Mouse (Mus musculus) hindbrain, embryonic 15.5 days (tissue): Measurements from ENCODE around the gene Ppp3ca. TPM values are rescaled to one million over a fixed set of nuclear protein-coding genes. Genes with fewer than 3 reads are reported as not detected.
"Not testable (repeated sequence)": the region's sequence is repeated elsewhere in the genome, so short reads cannot be mapped to it uniquely, and the experiment has no call there.

Source experiments
- ATAC-seq: fragments of 200-750 bp; cut with Nextera tagmentation; 2 replicates; pipeline ENCODE4 v1.8.0; 2017; ENCODE audit warnings: low read depth, moderate number of reproducible peaks, moderate TSS enrichment; ENCODE audit not compliant: low FRiP score
- H3K27ac ChIP-seq: fragments of 300-500 bp; sonication (generic); replicated peaks from 2 replicates; pipeline ENCODE4 v1.5.1; 2015; ENCODE audit warnings: mild to moderate bottlenecking, inconsistent platforms
- H3K27me3 ChIP-seq: fragments of 300-500 bp; sonication (generic); 2 replicates; pipeline ENCODE4 v1.6.1; 2015; ENCODE audit warnings: control low read depth, inconsistent platforms
- H3K36me3 ChIP-seq: fragments of 300-500 bp; sonication (generic); 2 replicates; pipeline ENCODE4 v1.6.1; 2015; ENCODE audit warnings: control low read depth, inconsistent platforms
- H3K4me1 ChIP-seq: fragments of 300-500 bp; sonication (generic); replicated peaks from 2 replicates; pipeline ENCODE4 v1.6.1; 2015; ENCODE audit warnings: control low read depth, inconsistent platforms
- H3K4me2 ChIP-seq: fragments of 300-500 bp; sonication (generic); 2 replicates; pipeline ENCODE4 v1.6.1; 2015; ENCODE audit warnings: moderate library complexity, mild to moderate bottlenecking, inconsistent platforms
- H3K4me3 ChIP-seq: fragments of 300-500 bp; sonication (generic); 2 replicates; pipeline ENCODE4 v1.5.1; 2015; ENCODE audit warnings: mild to moderate bottlenecking, inconsistent platforms
- H3K9ac ChIP-seq: fragments of 300-500 bp; sonication (generic); 2 replicates; pipeline ENCODE4 v1.6.1; 2015; ENCODE audit warnings: inconsistent platforms
- H3K9me3 ChIP-seq: fragments of 300-500 bp; sonication (generic); 2 replicates; pipeline ENCODE4 v1.6.1; 2016; ENCODE audit warnings: control low read depth, inconsistent platforms
- WGBS: fragments of 180-500 bp; shearing (Covaris S2); methylation state at CpG from one replicate; pipeline ENCODE4 v1.1.7; 2015; 5-methylcytosine and 5-hydroxymethylcytosine counted together
- polyA plus RNA-seq: library from polyadenylated mRNA; unstranded; fragments of >200 nt; fragmentation: Nextera tagmentation; extraction: Ambion mirVana; gene quantifications from 2 replicates; pipeline ENCODE4 v1.2.1, GENCODE M21; 2015

The Ppp3ca gene
- polyA plus RNA-seq, 1 experiment from 2014 or later: 180 TPM

DNA sequence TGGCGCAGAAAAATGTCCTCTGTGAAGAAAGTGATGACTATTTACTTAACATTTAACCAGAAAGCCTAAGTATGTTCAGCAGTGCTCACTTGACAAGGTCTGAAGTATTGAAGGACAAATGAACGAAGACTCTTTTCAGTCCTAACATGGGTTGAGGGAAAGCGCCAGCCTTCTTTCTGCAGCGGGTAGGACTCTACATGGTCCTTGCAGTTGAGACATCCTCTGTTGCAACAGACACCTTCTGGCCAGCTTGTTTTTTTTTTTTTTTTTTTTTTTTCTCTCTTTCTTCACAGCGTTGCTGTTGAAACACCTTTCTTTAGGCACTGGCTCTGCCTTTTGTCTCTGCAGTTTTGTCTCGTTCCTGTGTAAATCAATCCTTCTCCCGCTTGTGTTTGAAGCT, 22.1 kb downstream of the Ppp3ca start:
- H3K4me1 ChIP-seq: peaks cover 17% of the 10 kb centered on the region
- no peak overlapping the region for H3K9ac ChIP-seq
- ATAC-seq: no peak
- H3K27ac ChIP-seq: no peak overlapping the region
- H3K27me3 ChIP-seq: no peaks in the 10 kb centered on the region
- no peaks in the 10 kb centered on the region for H3K36me3 ChIP-seq
- WGBS: 84% methylated on average over 7 of the region's 7 CpGs
- H3K4me3 ChIP-seq: no peak overlapping the region
- no peaks in the 10 kb centered on the region for H3K9me3 ChIP-seq
- H3K4me2 ChIP-seq: no peak overlapping the region

DNA sequence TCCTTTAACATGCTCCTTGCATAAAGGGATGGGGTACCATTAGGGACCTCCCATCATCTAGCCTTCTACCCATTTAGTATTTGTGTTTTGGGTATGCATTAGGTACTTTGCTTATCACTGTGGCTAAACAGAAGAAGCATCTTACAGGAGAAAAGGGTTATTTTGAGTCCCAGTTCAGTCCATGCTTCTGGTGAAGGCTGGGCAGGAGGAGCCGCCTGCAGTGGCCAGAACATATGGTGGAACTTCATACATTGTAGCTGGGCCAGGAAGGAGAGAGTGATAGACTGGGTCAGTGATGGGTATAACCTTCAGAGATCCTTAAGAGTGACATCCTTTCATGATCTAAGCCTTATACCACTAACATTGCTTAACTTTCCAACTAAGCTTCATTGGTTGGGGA, 23.6 kb downstream of the Ppp3ca start:
- peaks cover 12% of the 10 kb centered on the region; the same call in 1 of the 2 replicates for H3K4me1 ChIP-seq
- H3K36me3 ChIP-seq: no peaks in the 10 kb centered on the region
- H3K27me3 ChIP-seq: no peaks in the 10 kb centered on the region
- H3K27ac ChIP-seq: no peak overlapping the region
- H3K9me3 ChIP-seq: no peaks in the 10 kb centered on the region
- H3K9ac ChIP-seq: no peak overlapping the region
- no peak overlapping the region for H3K4me3 ChIP-seq
- WGBS: 100% methylated on average over 1 of the region's 1 CpGs
- ATAC-seq: no peak
- H3K4me2 ChIP-seq: no peak overlapping the region

DNA sequence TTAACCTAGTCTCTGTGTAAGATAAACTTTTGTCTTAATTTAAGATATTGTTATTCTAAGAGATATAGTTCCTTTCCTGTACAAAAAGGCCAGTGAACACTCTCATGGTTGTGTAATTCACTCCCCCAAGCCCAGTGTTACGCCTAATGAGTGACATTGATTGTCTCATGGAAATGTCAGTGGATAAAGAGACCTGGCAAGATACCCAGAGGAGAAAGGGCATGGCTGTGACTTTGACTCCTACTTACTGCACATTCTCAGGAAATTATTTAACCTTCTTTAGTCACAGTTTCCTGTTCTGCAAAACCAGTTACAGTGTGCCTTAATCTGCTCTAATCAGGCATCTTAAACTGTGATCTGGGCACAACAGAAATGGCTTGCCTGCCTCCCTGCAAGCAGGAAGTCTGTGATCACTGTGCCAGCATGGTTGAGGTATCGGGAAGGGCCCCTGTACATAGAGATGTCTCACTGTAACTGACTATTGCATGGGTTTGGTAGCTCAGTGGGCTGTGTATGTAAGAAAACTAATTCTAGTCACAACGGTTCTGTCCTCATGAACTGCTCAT, 27.8 kb downstream of the Ppp3ca start:
- H3K27me3 ChIP-seq: no peaks in the 10 kb centered on the region
- no peak overlapping the region for H3K27ac ChIP-seq
- H3K4me3 ChIP-seq: no peak overlapping the region
- H3K4me1 ChIP-seq: peaks cover 7% of the 10 kb centered on the region; the same call in 1 of the 2 replicates
- H3K9me3 ChIP-seq: no peaks in the 10 kb centered on the region
- 76% methylated on average over 3 of the region's 3 CpGs for WGBS
- H3K9ac ChIP-seq: no peak overlapping the region
- H3K4me2 ChIP-seq: no peak overlapping the region
- no peak for ATAC-seq
- H3K36me3 ChIP-seq: no peaks in the 10 kb centered on the region

DNA sequence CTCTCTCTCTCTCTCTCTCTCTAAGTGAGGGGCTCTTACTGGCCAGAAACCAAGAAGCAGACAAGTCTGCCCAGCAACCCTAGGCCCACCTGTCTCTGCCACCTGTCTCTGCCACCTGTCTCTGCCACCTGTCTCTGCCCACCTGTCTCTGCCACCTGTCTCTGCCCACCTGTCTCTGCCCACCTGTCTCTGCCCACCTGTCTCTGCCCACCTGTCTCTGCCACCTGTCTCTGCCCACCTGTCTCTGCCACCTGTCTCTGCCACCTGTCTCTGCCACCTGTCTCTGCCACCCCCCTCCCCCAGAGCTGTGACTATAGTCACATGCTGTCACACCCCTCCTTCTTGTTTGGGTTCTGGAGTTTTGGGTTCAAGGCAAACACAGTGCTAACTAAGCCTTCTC, 29.8 kb downstream of the Ppp3ca start:
- peaks cover 10% of the 10 kb centered on the region for H3K4me1 ChIP-seq
- H3K9ac ChIP-seq, H3K4me2 ChIP-seq, H3K27ac ChIP-seq, H3K27me3 ChIP-seq, H3K36me3 ChIP-seq, ATAC-seq, H3K4me3 ChIP-seq, H3K9me3 ChIP-seq: not testable (repeated sequence)

DNA sequence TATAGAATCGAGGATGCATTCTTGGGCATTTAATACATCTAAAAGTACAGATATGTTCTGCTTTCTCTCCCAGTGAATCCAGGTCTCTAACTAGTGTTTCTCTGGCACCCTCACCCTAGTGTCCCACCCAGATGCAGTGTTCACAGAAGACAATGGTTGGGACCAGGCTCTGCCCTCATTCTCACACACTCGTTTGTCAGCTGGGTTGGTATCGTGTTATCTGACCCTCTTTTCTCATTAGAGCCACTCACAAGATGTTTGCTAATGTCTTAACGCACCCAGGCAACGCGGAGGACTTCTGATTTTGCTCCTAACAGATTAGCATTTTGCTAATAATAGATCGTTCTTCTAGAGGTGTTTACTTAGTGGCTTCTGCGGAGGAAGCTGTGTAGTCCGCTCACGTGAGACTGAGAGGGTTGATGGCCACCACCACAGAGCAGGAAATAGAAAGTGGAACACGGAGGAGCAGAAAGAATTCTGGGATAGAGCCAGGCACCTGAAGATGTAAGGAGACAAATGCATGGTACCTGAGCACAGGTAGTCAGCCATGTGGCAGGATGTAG, 30.6 kb downstream of the Ppp3ca start:
- no peaks in the 10 kb centered on the region for H3K36me3 ChIP-seq
- H3K9me3 ChIP-seq: no peaks in the 10 kb centered on the region
- H3K4me2 ChIP-seq: no peak overlapping the region
- H3K27me3 ChIP-seq: no peaks in the 10 kb centered on the region
- no peak for ATAC-seq
- H3K4me1 ChIP-seq: peaks cover 14% of the 10 kb centered on the region
- no peak overlapping the region for H3K27ac ChIP-seq
- 77% methylated on average over 11 of the region's 11 CpGs for WGBS
- H3K9ac ChIP-seq: no peak overlapping the region
- no peak overlapping the region for H3K4me3 ChIP-seq

DNA sequence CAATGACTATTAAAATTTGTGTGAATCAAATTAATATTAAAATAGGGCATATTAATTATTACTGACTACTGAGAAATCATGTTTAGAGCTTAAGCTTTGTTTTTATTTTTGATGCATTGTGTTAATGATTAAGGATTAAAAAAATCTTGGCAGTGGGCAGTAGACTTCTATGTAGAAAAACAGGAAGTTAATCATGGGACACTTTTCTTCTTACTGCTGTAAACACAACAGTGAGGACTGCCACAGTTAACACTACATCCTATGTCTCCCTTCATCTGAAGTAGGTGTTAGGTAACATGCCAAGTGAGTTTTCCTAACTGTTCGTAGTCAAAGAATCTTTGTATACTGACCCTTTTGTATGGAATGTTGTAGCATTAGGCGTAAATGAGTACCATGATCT, 32.9 kb downstream of the Ppp3ca start:
- ATAC-seq: no peak
- Histone ChIP-seq H3K36me3 (no peaks in the 10 kb centered on the region), H3K9me3 (no peaks in the 10 kb centered on the region), H3K4me3 (no peak overlapping the region), H3K9ac (no peak overlapping the region), H3K27me3 (no peaks in the 10 kb centered on the region), H3K4me2 (no peak overlapping the region), H3K27ac (no peak overlapping the region), H3K4me1 (peaks cover 20% of the 10 kb centered on the region; the same call in 1 of the 2 replicates)
- WGBS: 86% methylated on average over 2 of the region's 2 CpGs

DNA sequence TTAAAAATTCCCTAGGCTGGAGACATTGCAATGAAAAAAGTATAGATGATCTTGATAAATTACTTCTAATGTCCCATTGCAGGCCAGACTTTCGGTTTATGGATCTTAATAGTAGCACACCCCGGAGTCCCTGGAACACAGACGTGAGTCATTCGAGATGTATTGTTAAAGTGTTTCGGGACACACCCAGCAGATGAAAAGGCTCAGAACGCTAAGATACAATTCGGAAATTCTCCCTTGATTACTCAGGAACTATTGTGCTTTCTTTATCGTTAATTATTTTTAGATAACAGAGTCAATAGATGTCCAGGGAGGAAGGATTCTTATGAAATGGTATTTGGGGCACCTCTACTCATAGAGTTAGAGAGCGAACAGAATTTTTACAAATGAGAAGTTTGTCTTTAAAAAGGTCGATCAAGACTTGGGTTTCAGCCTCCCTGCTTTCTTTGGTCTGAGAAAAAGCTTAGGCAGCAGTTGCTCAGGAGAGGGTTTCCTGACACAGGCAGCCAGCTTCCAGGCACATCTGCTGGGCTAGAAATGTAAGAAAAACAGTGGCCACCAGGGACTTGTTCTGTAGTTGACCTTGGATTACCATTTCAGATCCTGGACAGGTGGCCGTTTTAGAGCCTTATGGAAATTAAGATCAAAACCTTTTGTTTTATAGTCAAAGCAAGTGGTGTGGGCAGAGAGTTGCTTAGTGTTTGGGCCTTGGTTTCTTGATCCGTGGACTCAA, 34.8 kb downstream of the Ppp3ca start:
- no peak for ATAC-seq
- Histone ChIP-seq H3K27ac (no peak overlapping the region), H3K36me3 (no peaks in the 10 kb centered on the region), H3K4me3 (no peak overlapping the region), H3K9me3 (no peaks in the 10 kb centered on the region), H3K4me2 (no peak overlapping the region), H3K9ac (no peak overlapping the region), H3K27me3 (no peaks in the 10 kb centered on the region), H3K4me1 (peaks cover 20% of the 10 kb centered on the region; the same call in 1 of the 2 replicates)
- 73% methylated on average over 12 of the region's 12 CpGs for WGBS

DNA sequence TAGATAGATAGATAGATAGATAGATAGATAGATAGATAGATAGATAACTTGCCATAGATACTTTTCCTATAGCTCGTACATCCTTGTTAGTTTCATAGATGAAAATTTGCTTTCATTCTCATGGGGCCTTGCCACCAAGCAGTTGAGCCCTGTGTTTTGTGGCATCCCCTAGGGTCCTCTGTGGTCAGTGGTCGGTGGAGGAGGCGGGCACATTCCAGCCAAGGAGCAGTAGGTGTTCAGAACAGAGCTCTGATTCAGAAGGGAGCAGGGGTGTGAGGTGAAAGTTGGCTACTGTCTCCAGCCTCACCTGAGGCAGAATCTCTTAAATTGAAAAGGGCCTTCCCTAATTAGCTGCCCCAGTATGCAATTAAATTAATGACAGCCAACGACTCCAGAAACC, 36.1 kb downstream of the Ppp3ca start:
- peaks cover 17% of the 10 kb centered on the region; the same call in 1 of the 2 replicates for H3K4me1 ChIP-seq
- H3K27me3 ChIP-seq: no peaks in the 10 kb centered on the region
- H3K9ac ChIP-seq: no peak overlapping the region
- no peaks in the 10 kb centered on the region for H3K36me3 ChIP-seq
- 80% methylated on average over 4 of the region's 4 CpGs for WGBS
- H3K9me3 ChIP-seq: no peaks in the 10 kb centered on the region
- no peak overlapping the region for H3K4me3 ChIP-seq
- H3K4me2 ChIP-seq: no peak overlapping the region
- H3K27ac ChIP-seq: no peak overlapping the region
- ATAC-seq: no peak

DNA sequence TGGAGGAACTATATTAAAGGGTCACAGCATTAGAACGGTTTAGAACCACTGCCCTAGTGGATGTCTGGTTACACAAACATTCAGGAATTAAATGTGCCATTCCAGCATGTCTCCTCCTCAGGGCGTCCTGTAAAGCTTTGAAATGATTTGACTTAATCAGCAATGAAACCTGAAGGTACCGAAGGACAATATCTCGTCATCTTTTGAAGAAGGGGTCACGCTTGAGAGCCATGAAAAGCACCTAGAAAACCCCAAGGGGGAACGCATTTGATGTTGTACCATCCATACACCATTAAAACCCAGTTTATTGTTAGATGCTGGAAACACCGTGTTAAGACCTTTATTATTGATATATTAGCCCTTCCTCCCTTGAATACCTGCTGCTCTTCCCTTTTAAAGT, 36.8 kb downstream of the Ppp3ca start:
- Histone ChIP-seq H3K27ac (no peak overlapping the region), H3K4me3 (no peak overlapping the region), H3K36me3 (no peaks in the 10 kb centered on the region), H3K4me1 (peaks cover 17% of the 10 kb centered on the region; the same call in 1 of the 2 replicates), H3K9ac (no peak overlapping the region), H3K9me3 (no peaks in the 10 kb centered on the region), H3K27me3 (no peaks in the 10 kb centered on the region), H3K4me2 (no peak overlapping the region)
- 71% methylated on average over 7 of the region's 7 CpGs for WGBS
- ATAC-seq: no peak

DNA sequence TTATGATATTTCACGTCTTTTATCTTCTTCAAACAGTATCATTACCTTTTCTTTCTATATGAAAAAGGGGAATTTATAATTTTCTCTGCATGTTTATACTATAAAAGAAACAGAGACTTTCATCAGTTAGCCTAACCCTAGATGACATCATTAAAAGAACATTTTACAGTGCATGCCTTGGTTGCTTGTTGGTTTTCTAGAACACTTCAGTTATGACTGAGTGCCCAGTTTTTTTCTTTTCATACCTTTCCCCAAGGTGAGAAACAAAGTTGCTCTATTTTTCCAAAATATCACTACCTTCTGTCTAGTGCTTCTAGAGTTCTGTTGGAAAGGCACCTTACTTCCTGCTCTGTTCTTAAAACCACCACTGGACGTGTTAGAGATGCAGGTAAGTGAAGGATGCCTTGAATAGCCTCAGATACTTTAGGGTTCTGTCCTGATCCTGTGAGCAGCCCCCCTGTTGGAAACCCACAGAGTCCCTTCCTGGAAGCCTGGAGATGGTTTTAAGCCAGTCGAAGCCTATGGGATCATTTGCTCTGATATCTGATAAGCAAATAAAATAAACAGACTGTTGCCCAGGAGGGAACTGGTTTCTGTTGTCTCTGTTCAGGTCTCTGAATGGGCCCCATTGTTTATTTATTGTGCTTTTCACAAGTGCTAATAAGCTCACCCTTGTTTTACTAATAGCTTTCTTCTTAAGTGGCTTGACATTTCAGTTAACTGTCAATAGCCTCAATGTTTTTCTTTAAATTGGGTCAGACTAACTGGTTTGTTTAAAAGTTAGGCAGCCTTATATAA, 37.5 kb downstream of the Ppp3ca start:
- no peaks in the 10 kb centered on the region for H3K36me3 ChIP-seq
- H3K27ac ChIP-seq: no peak overlapping the region
- H3K4me1 ChIP-seq: peaks cover 17% of the 10 kb centered on the region; the same call in 1 of the 2 replicates
- H3K9me3 ChIP-seq: no peaks in the 10 kb centered on the region
- 50% methylated on average over 3 of the region's 3 CpGs for WGBS
- H3K9ac ChIP-seq: no peak overlapping the region
- no peak overlapping the region for H3K4me2 ChIP-seq
- no peaks in the 10 kb centered on the region for H3K27me3 ChIP-seq
- no peak for ATAC-seq
- H3K4me3 ChIP-seq: no peak overlapping the region

DNA sequence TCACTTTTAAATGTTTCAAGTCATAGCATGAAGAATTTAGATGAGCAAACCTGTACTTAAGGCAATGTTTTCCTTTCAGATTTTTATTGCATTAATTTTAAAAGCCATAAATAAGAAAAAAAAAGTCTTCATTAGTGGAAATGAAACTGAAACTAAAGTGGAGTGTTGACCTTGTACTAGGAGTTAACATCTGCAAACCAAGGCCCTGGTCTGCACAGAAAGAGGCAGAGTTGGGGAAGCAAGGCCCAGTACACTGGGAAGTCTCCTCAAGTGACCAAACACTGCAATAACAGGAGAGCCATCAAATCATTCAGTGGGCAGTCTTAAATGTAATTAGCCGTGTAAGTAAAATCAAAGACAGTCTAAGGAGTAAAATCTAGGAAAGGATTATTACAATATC, 38.3 kb downstream of the Ppp3ca start:
- H3K9ac ChIP-seq: no peak overlapping the region
- 78% methylated on average over 1 of the region's 1 CpGs for WGBS
- peaks cover 17% of the 10 kb centered on the region; the same call in 1 of the 2 replicates for H3K4me1 ChIP-seq
- no peak overlapping the region for H3K4me3 ChIP-seq
- ATAC-seq: no peak
- no peak overlapping the region for H3K27ac ChIP-seq
- no peaks in the 10 kb centered on the region for H3K9me3 ChIP-seq
- H3K36me3 ChIP-seq: no peaks in the 10 kb centered on the region
- H3K4me2 ChIP-seq: no peak overlapping the region
- no peaks in the 10 kb centered on the region for H3K27me3 ChIP-seq

DNA sequence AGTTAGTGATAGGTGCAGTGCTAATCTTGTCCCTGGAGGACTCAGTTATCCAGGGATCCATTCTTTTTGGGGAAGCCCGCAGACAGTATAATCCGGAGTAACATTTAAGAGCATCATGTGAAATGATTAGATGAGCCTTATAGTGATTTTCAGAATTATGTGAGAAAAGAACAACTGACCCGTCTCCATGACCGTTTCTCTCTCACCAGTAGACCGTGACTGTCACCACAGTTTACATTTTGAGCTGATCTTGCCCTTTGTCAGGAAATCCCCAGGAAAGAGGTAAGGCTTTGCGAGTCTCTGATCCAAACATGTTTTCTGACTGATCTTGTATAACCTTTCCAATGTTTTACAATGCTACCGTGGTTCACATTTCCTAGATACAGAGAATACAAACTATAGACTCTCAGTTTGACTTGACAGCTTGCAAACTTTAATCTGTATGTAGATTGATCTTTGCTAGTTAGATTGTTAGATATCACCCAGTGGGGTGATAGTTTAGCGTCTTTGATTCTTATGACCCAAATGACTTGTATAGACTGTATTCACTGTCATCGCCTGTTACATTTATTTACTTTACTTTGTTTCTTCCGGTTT, 40.5 kb downstream of the Ppp3ca start:
- Histone ChIP-seq H3K4me2 (no peak overlapping the region), H3K9ac (no peak overlapping the region), H3K4me1 (peaks cover 10% of the 10 kb centered on the region; the same call in 1 of the 2 replicates), H3K27me3 (no peaks in the 10 kb centered on the region), H3K27ac (no peak overlapping the region), H3K9me3 (no peaks in the 10 kb centered on the region), H3K36me3 (no peaks in the 10 kb centered on the region), H3K4me3 (no peak overlapping the region)
- no peak for ATAC-seq
- WGBS: 73% methylated on average over 10 of the region's 10 CpGs
